Mouse (Mus musculus) cerebellum, adult 9-11 months (tissue): Measurements from ENCODE around the gene Atp11a.

Source experiments
- DNase-seq: peaks from one replicate; pipeline ENCODE4 v3.0.0; 2022

Gene Atp11a

GRCm38 (mm10) chr8:12756391-12757157 lies at the start of gene Atp11a:
TSS of gene Atp11a (plus strand) at chr8:12757014.
- peak; percentile 75 for DNase-seq

GRCm38 (mm10) chr8:12711623-12712022 lies 45.2 kb upstream of the Atp11a start:
- no peak for DNase-seq

GRCm38 (mm10) chr8:12715861-12716585 lies 40.8 kb upstream of the Atp11a start:
- DNase-seq: no peak

- DNase-seq: no peak
These were observed 37.7 kb upstream of the Atp11a start for GRCm38 (mm10) chr8:12719091-12719490.

- no peak for DNase-seq
These were observed 28.2 kb upstream of the Atp11a start for GRCm38 (mm10) chr8:12728644-12729043.

- DNase-seq: no peak
These were observed 26.0 kb upstream of the Atp11a start for GRCm38 (mm10) chr8:12730780-12731179.

- DNase-seq: no peak
These were observed 24.4 kb upstream of the Atp11a start for GRCm38 (mm10) chr8:12732431-12732830.

GRCm38 (mm10) chr8:12739113-12739512 lies 17.7 kb upstream of the Atp11a start:
- no peak for DNase-seq

- no peak for DNase-seq
These were observed 13.4 kb upstream of the Atp11a start for GRCm38 (mm10) chr8:12743390-12743789.

- no peak for DNase-seq
These were observed 8.6 kb upstream of the Atp11a start for GRCm38 (mm10) chr8:12748183-12748582.

- DNase-seq: no peak
These were observed 7.7 kb upstream of the Atp11a start for GRCm38 (mm10) chr8:12749116-12749515.

GRCm38 (mm10) chr8:12753054-12753453 lies 3.8 kb upstream of the Atp11a start:
- DNase-seq: no peak

GRCm38 (mm10) chr8:12754115-12754514 lies 2.7 kb upstream of the Atp11a start:
- DNase-seq: peak; percentile 16

GRCm38 (mm10) chr8:12755312-12755711 lies 1.5 kb upstream of the Atp11a start:
- peak; percentile 37 for DNase-seq

GRCm38 (mm10) chr8:12755826-12756225 lies 988 bp upstream of the Atp11a start:
- peak; percentile 46 for DNase-seq

- peak; percentile 55 for DNase-seq
These were observed 572 bp downstream of the Atp11a start for GRCm38 (mm10) chr8:12757231-12757940.

GRCm38 (mm10) chr8:12759963-12760362 lies 3.1 kb downstream of the Atp11a start:
- DNase-seq: peak; percentile 4

- DNase-seq: no peak
These were observed 5.1 kb downstream of the Atp11a start for GRCm38 (mm10) chr8:12761873-12762272.

GRCm38 (mm10) chr8:12763565-12764108 lies 6.8 kb downstream of the Atp11a start:
- DNase-seq: no peak

- peak; percentile 46 for DNase-seq
These were observed 8.2 kb downstream of the Atp11a start for GRCm38 (mm10) chr8:12764971-12765370.

GRCm38 (mm10) chr8:12767176-12767575 lies 10.4 kb downstream of the Atp11a start:
- peak; percentile 7 for DNase-seq

GRCm38 (mm10) chr8:12768747-12769146 lies 11.9 kb downstream of the Atp11a start:
- DNase-seq: peak; percentile 30

- DNase-seq: no peak
These were observed 12.5 kb downstream of the Atp11a start for GRCm38 (mm10) chr8:12769296-12769695.
